Mouse (Mus musculus) liver, embryonic 16.5 days (tissue): ENCODE data around the gene Bach1. TPM values are rescaled to one million over a fixed set of nuclear protein-coding genes. Genes with fewer than 3 reads are reported as not detected.

ENCODE experiments used
- ATAC-seq: fragments of 200-750 bp; cut with Nextera tagmentation; 2 replicates; pipeline ENCODE4 v1.8.0; 2017; ENCODE audit warnings: low read depth, mild to moderate bottlenecking, moderate number of reproducible peaks, moderate library complexity
- H3K27ac ChIP-seq: fragments of 300-500 bp; sonication (generic); 2 replicates; pipeline ENCODE4 v1.5.1; 2014; ENCODE audit warnings: mild to moderate bottlenecking, low read length
- H3K27me3 ChIP-seq: fragments of 300-500 bp; sonication (generic); 2 replicates; pipeline ENCODE4 v1.6.1; 2014; ENCODE audit warnings: low read depth, low read length, mixed read lengths; ENCODE audit not compliant: control insufficient read depth, insufficient read depth
- H3K36me3 ChIP-seq: fragments of 300-500 bp; sonication (generic); 2 replicates; pipeline ENCODE4 v1.6.1; 2014; ENCODE audit warnings: mild to moderate bottlenecking; ENCODE audit not compliant: control insufficient read depth, insufficient read depth
- H3K4me1 ChIP-seq: fragments of 300-500 bp; sonication (generic); 2 replicates; pipeline ENCODE4 v1.6.1; 2014; ENCODE audit warnings: low read depth, low read length, mixed read lengths; ENCODE audit not compliant: control insufficient read depth
- H3K4me2 ChIP-seq: fragments of 300-500 bp; sonication (generic); 2 replicates; pipeline ENCODE4 v1.6.1; 2014; ENCODE audit warnings: low read depth, low read length, mixed read lengths
- H3K4me3 ChIP-seq: fragments of 300-500 bp; sonication (generic); 2 replicates; pipeline ENCODE4 v1.5.1; 2014; ENCODE audit warnings: low read depth, mild to moderate bottlenecking, low read length
- H3K9ac ChIP-seq: fragments of 300-500 bp; sonication (generic); 2 replicates; pipeline ENCODE4 v1.6.1; 2014; ENCODE audit warnings: low read depth, low read length
- H3K9me3 ChIP-seq: fragments of 300-500 bp; sonication (generic); replicated peaks from 2 replicates; pipeline ENCODE4 v1.6.1; 2016; ENCODE audit warnings: low read length; ENCODE audit not compliant: control insufficient read depth
- WGBS: fragments of 180-500 bp; shearing (Covaris S2); extraction: QIAGEN DNeasy Blood & Tissue Kit; methylation state at CpG from one replicate; pipeline ENCODE4 v1.1.7; 2014; ENCODE audit not compliant: insufficient replicate concordance; 5-methylcytosine and 5-hydroxymethylcytosine counted together
- polyA plus RNA-seq: library from polyadenylated mRNA; unstranded; fragments of >200 nt; fragmentation: Nextera tagmentation; extraction: Ambion mirVana; gene quantifications from 2 replicates; pipeline ENCODE4 v1.2.1, GENCODE M21; 2015

The Bach1 gene
- polyA plus RNA-seq, 1 experiment from 2014 or later, result 5.8 TPM

GRCm38 (mm10) chr16:87712986-87713693 lies 14.4 kb downstream of the Bach1 start:
- H3K27me3 ChIP-seq, result no peaks in the 10 kb centered on the region
- H3K9ac ChIP-seq, result peak overlapping the region; percentile 59
- no peaks in the 10 kb centered on the region for H3K9me3 ChIP-seq
- H3K4me1 ChIP-seq, result peaks cover 52% of the 10 kb centered on the region
- ATAC-seq, result peak; percentile 97
- H3K36me3 ChIP-seq, result peaks cover 3% of the 10 kb centered on the region; the same call in 1 of the 2 replicates
- peak overlapping the region; percentile 53 for H3K4me3 ChIP-seq
- 25% methylated on average over 18 of the region's 18 CpGs for WGBS
- peak overlapping the region; percentile 69 for H3K4me2 ChIP-seq
- peak overlapping the region; percentile 96 for H3K27ac ChIP-seq

GRCm38 (mm10) chr16:87714550-87714949 lies 15.8 kb downstream of the Bach1 start:
- peaks cover 40% of the 10 kb centered on the region for H3K4me1 ChIP-seq
- H3K4me3 ChIP-seq, result no peak overlapping the region
- no peak overlapping the region for H3K4me2 ChIP-seq
- 81% methylated on average over 9 of the region's 9 CpGs for WGBS
- H3K9ac ChIP-seq, result no peak overlapping the region
- H3K9me3 ChIP-seq, result no peaks in the 10 kb centered on the region
- peaks cover 7% of the 10 kb centered on the region for H3K36me3 ChIP-seq
- no peak for ATAC-seq
- H3K27ac ChIP-seq, result no peak overlapping the region
- no peaks in the 10 kb centered on the region for H3K27me3 ChIP-seq

- Histone ChIP-seq H3K4me1 (peaks cover 38% of the 10 kb centered on the region), H3K27ac (no peak overlapping the region), H3K27me3 (no peaks in the 10 kb centered on the region), H3K36me3 (peaks cover 13% of the 10 kb centered on the region), H3K9ac (no peak overlapping the region), H3K9me3 (no peaks in the 10 kb centered on the region), H3K4me3 (no peak overlapping the region), H3K4me2 (no peak overlapping the region)
- 91% methylated on average over 16 of the region's 16 CpGs for WGBS
- no peak for ATAC-seq
Observed at GRCm38 (mm10) chr16:87715221-87715620, 16.5 kb downstream of the Bach1 start.

GRCm38 (mm10) chr16:87716269-87716668 lies 17.5 kb downstream of the Bach1 start:
- H3K27ac ChIP-seq, result no peak overlapping the region
- ATAC-seq, result no peak

GRCm38 (mm10) chr16:87717046-87717660 lies 18.4 kb downstream of the Bach1 start:
- H3K4me3 ChIP-seq, result no peak overlapping the region
- no peaks in the 10 kb centered on the region for H3K9me3 ChIP-seq
- no peaks in the 10 kb centered on the region for H3K27me3 ChIP-seq
- WGBS, result 62% methylated on average over 5 of the region's 5 CpGs
- ATAC-seq, result no peak
- peaks cover 24% of the 10 kb centered on the region for H3K36me3 ChIP-seq
- peaks cover 29% of the 10 kb centered on the region for H3K4me1 ChIP-seq
- H3K4me2 ChIP-seq, result no peak overlapping the region
- H3K27ac ChIP-seq, result no peak overlapping the region
- H3K9ac ChIP-seq, result no peak overlapping the region

More at GRCm38 (mm10) chr16:87716269-87716668, 17.5 kb downstream of the Bach1 start:
- Histone ChIP-seq H3K9ac (no peak overlapping the region), H3K9me3 (no peaks in the 10 kb centered on the region), H3K4me1 (peaks cover 32% of the 10 kb centered on the region), H3K36me3 (peaks cover 20% of the 10 kb centered on the region), H3K4me3 (no peak overlapping the region), H3K27me3 (no peaks in the 10 kb centered on the region), H3K4me2 (no peak overlapping the region)
- WGBS, result 60% methylated on average over 11 of the region's 11 CpGs

GRCm38 (mm10) chr16:87719071-87719470 lies 20.3 kb downstream of the Bach1 start:
- peaks cover 10% of the 10 kb centered on the region for H3K4me1 ChIP-seq
- no peak overlapping the region for H3K27ac ChIP-seq
- H3K4me2 ChIP-seq, result no peak overlapping the region
- H3K27me3 ChIP-seq, result no peaks in the 10 kb centered on the region
- no peak overlapping the region for H3K4me3 ChIP-seq
- no peak for ATAC-seq
- H3K36me3 ChIP-seq, result peaks cover 35% of the 10 kb centered on the region
- 87% methylated on average over 11 of the region's 11 CpGs for WGBS
- no peak overlapping the region for H3K9ac ChIP-seq
- H3K9me3 ChIP-seq, result no peaks in the 10 kb centered on the region

- Histone ChIP-seq H3K4me2 (no peak overlapping the region), H3K27ac (no peak overlapping the region), H3K4me3 (no peak overlapping the region), H3K9ac (no peak overlapping the region), H3K27me3 (no peaks in the 10 kb centered on the region), H3K9me3 (no peaks in the 10 kb centered on the region), H3K36me3 (peaks cover 38% of the 10 kb centered on the region), H3K4me1 (peaks cover 6% of the 10 kb centered on the region)
- WGBS, result 88% methylated on average over 23 of the region's 23 CpGs
- no peak for ATAC-seq
Observed at GRCm38 (mm10) chr16:87719688-87720283, 21.0 kb downstream of the Bach1 start.

- H3K4me1 ChIP-seq, result peaks cover 14% of the 10 kb centered on the region
- H3K9ac ChIP-seq, result no peak overlapping the region
- H3K36me3 ChIP-seq, result peaks cover 45% of the 10 kb centered on the region
- H3K4me2 ChIP-seq, result no peak overlapping the region
- H3K9me3 ChIP-seq, result no peaks in the 10 kb centered on the region
- ATAC-seq, result no peak
- H3K27me3 ChIP-seq, result no peaks in the 10 kb centered on the region
- WGBS, result 87% methylated on average over 24 of the region's 24 CpGs
- no peak overlapping the region for H3K4me3 ChIP-seq
- H3K27ac ChIP-seq, result no peak overlapping the region
Observed at GRCm38 (mm10) chr16:87720851-87721409, 22.2 kb downstream of the Bach1 start.

- Histone ChIP-seq H3K27ac (no peak overlapping the region), H3K4me3 (no peak overlapping the region), H3K9ac (no peak overlapping the region), H3K4me2 (no peak overlapping the region), H3K9me3 (no peaks in the 10 kb centered on the region), H3K4me1 (peaks cover 15% of the 10 kb centered on the region), H3K36me3 (peaks cover 50% of the 10 kb centered on the region), H3K27me3 (no peaks in the 10 kb centered on the region)
- 81% methylated on average over 5 of the region's 5 CpGs for WGBS
- ATAC-seq, result no peak
Observed at GRCm38 (mm10) chr16:87722857-87723256, 24.1 kb downstream of the Bach1 start.
